Mouse (Mus musculus) adrenal gland, postnatal 10 days (tissue): ENCODE measurements around the gene Dis3. TPM values are rescaled to one million over a fixed set of nuclear protein-coding genes. Genes with fewer than 3 reads are reported as not detected.

Experiments
- DNase-seq: peaks from one replicate; pipeline ENCODE4 v3.0.0; 2021; ENCODE audit warnings: mixed read lengths
- long read RNA-seq, 2 experiments: library from polyadenylated mRNA; stranded (forward); transcript quantifications; one replicate each; pipeline ENCODE4 v2.0.0; 2021
- total RNA-seq, 2 experiments: library from RNA; stranded (reverse); gene quantifications; 2 replicates each; pipeline ENCODE4 v1.2.3; 2021

Gene Dis3
- total RNA-seq = 10 to 100 TPM; 21.2 to 28.5 TPM
- long read RNA-seq, experiment 1, full-length matches to known transcripts = 10 of 17 reads
- long read RNA-seq, experiment 1, partial matches to known transcripts = 5 of 17 reads
- long read RNA-seq, experiment 1, other reads (novel, unspliced or antisense) = 2 of 17 reads
- long read RNA-seq, experiment 2, full-length matches to known transcripts = 10 of 11 reads
- long read RNA-seq, experiment 2, partial matches to known transcripts = 0 of 11 reads
- long read RNA-seq, experiment 2, other reads (novel, unspliced or antisense) = 1 of 11 reads

DNA sequence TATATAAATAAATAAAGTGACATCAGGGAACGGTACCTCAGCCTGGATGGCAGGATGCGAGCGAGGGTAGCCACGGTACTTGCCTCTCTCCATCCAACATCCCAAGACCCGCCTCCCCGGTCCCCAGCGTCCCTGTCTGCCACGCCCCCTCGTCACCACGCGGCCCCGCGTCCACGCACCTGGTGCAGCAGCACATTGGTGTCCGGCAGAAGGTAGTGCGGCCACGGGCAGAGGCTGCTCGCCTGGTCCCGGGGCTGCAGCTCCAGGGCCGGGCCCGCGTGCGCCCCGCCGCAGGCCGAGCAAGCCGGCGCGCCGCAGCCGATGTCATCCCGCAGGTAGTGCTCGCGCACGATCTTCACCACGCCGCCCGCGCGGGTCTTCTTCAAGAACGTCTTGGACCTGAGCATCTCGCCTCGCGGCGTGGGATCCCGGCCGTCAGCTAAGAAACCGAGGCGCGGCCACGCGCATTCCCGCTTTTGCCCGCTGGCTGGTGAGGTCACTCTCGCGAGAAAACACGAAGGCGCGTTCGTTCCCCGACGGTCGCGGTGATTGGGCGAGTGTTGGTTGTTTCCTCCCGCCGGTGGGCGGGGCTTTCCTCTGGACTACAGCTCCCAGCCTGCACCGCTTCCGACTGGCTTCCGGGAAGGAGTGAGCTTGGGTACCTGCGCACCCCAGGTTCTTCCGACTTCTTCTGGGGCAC, at the start of gene Dis3, which contains the start of gene Pibf1:
Gene Dis3, minus strand, starts transcription at position 504 of the 700 bp plus-strand sequence.
Gene Pibf1, plus strand, starts transcription at position 158 of the 700 bp plus-strand sequence.
- DNase-seq = peak; percentile 99

DNA sequence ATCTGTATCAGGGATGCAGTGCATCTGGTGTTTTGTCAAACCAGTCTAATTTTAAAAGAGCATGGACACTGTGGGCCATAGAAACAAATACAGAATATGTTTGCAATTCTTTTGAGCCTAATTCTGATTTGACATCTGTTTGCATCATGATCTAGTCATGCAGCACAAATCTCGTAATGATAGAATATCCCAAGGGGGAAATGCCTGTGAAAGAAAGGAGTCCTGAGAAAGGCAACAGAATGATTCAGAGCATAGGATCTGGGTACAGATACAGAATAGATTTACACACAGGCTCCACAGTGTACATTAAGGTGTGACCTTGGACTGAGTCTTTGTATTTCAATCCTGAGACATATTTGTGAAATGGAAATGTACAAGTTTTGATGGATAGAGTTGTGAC, 47.3 kb upstream of the Dis3 start:
- DNase-seq = no peak

DNA sequence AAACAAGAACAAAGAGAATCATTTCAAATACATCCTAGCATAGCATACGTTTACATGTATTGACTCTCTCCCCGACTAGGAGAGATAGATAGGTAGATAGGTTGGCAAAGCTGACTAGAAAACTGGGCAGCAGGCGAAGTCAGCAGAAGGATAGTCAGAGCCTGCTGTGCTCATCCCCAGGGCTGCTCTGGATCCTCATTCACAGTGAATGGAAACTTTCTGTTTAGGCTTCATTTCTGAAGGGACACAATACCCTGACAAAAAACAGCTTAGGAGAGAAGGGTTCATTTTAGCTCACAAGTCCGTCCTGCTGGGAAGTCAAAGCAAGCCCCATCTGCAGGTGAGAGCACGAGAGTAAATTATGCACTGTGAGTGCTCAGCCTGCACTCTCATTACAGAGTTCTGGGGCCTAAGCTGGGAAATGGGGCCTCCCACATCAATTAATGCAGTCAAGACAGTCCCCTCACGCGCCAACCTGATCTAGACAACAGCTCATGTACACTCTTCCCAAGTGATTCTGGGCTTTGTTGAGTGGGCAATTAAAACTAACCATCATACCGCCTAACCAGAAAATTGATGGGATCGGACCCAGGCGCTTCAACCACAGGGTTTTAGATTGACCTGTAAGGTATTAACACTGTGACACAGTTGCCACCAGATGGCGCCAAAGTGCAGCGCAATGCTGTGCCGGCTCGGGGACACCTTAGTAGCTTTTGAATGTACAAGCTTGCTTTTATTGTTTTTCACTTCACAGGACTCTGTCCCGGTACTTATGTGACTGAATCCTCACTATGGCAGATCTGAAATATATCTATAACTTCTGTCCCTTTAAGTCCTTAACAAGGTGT, 42.4 kb upstream of the Dis3 start:
- peak; percentile 88 for DNase-seq

DNA sequence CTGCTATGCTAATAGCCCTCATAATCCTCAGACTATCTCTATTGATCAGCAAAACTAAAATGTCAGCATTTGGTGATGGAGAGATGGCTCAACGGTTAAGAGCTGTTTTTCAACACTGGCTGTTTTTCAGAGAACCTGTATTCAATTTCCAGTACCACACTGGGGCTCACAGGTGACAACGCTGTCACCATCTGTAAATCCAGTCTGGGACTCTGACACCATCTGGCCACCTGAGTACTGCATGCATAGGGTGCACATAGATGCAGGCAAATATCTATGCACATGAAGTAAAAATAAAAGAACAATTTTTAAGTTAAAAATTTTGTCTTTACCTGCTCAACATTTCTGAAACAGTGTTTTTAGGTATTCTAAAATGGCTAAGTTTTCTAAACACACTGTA, 40.5 kb upstream of the Dis3 start:
- DNase-seq = no peak

DNA sequence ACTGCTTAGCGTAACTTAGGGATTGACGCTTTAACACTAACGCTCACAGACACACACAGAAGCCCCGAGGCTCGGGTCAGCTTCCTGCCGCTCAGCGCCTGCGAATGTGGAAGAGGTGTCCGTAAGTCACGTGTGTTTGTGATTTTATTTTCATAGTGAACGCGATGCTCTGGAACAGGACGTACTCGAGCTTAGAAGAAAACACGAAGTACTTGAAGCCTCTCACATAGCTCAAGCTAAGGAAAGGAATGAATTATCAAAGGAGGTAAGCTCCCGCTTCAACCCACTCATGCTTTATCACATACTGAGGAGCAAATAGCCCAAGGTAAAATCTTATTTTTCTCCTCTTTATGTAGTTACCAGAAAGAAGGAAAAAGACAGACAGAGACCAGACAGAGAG, 36.7 kb upstream of the Dis3 start:
- DNase-seq = no peak

DNA sequence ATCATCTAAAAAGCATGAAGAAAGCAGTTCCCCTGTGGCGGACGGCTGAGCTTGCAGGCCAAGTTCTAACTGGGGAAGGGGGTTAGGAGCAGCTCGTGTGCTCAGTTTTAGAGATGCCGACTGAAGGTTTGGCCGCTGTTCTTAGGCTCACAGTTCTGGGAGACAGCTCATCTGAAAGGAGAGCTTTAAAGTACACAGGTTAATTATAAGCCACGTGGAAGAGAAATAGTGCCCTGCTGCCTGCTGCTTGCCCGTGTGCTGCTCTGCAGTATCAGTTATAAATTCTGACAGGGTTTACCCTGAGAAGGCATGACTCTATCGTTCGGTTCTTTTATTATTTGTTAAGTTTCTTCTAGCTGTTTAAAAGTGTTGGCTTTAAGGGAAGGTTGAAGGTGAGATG, 36.2 kb upstream of the Dis3 start:
- DNase-seq = no peak

DNA sequence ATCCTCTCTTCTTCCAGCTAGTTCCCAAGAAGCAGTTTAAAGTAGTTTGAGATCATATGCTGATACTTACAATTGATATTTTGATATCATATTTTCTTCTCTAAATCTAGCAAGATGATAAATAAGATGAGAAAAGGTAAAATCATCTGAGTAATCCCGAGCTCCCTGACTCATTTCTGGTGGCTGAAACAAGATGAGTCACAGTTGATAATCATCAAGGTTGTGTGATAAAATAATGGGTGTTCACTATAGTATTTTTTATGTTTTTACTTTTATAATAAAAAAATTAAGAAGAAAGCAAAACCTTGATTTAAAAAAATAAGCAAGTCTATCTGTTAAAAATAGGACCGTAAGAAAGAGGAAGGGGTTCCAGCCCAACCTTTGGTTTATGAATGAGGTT, 34.5 kb upstream of the Dis3 start:
- no peak for DNase-seq

DNA sequence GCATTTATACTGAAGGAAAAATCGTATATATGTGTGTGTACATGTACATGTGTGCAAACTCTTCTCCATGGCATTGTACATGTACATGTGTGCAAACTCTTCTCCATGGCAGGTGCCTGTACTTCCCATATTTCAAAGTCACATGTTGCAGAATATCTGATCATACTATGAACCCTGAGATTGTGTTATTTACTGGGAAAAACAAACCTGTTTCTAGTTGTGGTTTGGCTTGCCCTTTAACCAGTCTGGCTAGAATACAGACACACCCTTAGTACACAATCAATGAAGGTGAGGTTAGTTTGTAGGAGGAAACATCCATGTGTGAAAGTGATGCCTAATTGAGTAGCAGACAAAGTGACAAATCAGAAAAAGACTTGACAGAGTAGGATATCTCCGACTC, 29.5 kb upstream of the Dis3 start:
- no peak for DNase-seq

DNA sequence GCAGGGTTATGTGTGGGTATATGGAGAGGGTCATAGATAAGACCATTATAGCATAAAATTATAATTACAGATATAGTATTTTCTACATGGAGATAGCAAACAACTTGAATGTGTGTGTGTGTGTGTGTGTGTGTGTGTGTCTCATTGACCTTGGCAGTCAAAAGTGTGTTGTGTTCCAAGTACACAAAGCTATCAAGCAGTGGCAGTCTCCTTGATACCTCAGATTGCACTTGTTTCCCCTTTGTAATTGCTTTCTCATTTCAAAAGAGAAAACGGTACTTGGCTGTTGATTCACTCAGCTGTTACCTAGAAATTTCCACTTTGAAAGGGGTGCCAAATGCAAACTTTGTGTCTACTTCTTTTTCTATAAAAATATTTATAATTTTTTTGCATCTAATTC, 27.9 kb upstream of the Dis3 start:
- DNase-seq = no peak

DNA sequence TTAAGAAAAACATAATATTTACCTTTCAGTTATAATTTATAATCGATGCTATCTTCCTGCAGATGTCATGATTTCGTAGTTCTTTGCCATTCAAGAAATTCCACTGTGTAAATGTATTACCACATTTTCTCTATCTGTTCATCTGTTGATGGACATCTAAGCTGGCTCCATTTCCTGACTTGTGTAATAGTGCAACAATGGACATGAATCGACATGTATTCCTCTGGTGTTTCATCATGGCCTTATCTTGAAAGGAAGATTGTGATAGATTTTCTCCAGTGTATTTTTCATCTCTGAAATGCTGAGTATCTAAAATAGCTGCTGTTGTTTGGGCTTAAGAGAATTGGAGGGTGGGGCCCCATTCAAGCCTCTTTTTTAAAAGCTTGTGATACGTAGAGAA, 27.1 kb upstream of the Dis3 start:
- no peak for DNase-seq

DNA sequence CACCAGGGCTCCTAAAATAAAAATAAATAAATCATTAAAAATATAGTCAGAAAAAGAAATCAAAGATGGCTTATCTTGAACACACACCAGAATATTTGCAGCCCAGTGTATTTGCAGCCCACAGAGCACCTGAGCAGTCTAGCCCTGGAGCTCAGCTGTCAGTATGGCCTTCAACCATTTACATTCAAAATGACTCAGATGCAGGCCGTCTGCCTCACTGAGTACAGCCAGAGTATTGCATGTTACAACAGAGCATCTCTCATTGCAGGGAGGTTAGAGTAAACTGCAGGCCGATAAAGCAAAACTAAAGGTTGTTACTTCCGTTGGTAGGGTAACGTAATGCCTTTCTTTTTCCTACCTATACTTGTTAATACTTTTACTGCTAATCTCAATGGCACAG, 24.5 kb upstream of the Dis3 start:
- DNase-seq = peak; percentile 15

DNA sequence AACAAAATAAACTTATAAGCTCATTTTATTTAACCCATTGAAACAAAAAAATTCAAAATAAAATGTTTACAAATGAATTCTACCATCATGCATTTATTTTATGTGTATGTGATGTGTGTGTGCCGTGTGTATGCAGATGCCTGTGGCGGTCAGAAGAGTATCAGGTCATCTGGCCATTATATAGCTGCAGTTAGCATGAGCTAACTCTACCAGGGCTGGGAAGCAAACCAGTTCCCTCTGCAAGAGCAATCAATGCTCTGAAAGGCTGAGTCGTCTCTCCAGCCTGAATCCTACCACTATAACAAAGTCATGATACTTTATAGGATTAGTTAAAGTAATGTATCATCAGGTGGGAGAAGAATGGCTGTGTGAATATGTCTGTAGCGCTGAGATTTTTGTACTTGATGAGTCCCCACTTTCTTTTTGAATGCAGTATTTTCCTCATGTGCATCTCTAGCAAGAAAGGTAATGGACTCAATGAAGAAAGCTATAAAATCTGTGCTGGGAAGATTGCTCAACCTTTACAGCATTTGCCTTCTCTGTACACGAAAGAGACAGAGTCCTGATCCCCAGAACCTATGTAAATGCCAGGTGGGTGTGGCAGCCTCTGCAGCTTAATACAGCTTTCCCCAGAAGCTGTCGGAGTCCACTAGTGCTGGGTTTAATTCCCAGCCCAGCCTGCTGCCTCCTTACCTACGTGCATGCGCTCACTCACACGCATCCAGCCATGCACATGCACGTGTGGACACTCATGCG, 22.2 kb upstream of the Dis3 start:
- DNase-seq = no peak

DNA sequence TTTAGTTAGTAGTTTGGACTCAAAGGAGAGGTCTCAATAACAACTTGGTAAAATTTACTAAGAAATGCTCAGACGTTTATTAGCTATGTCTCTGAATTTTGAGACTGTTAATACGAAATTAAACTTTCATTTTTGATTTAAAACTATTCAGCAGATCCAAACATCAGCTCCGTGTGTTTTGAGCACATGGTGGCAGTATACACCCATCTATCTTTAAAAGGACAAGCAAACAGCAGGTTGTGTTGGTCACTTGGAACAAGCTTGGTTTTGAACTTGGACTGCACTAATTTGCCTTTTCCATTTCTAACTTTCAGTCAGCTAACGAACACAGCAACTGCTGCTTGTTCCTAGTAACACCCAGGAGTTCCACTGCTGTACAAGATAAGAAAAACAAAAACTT, 18.0 kb upstream of the Dis3 start:
- no peak for DNase-seq

DNA sequence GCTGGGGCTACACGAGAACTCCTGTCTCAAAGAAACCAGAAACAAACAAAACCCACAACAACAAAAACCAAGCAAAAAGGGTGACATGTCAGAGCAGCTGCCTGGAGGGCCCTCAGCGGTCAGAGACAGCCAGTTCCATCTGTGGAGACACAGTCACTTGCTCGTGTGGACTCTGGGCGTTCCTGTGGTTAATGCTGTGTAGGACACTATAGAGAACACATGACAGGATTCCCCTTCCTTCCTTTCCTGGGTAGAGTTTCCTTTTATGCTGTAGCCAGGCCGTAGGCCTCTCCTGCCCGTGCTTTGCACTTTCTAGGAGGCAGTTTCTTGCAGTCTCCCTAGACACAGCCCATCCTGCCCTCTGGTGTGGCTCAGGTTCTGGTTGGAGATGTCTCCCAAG, 9.2 kb upstream of the Dis3 start:
- DNase-seq = no peak

DNA sequence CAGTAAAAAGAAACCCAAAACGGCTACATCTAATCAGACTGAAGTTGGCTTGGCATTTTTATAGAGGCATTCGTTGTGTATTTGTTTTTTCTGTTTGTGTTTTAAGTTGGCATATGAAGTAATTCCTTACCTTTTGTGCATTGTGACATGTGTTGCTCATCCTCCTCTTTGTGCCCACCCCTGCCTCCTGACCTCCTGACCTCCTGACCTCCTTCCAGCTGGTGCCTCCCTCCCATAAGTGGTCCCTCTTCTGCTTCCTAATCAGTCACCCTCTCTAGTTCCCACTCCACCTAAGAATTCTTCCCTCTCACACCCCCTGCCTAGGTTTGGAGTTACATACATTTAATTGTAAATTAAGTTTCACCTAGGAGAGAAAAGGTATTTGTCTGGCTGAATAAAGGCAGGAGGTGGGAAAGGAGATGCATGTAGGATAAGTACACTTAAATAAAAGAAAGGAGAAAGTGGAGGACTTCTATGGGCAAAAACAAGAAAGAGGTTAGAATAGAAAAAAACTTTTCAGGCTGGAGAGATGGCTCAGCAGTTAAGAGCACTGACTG, 8.1 kb upstream of the Dis3 start:
- DNase-seq = no peak

DNA sequence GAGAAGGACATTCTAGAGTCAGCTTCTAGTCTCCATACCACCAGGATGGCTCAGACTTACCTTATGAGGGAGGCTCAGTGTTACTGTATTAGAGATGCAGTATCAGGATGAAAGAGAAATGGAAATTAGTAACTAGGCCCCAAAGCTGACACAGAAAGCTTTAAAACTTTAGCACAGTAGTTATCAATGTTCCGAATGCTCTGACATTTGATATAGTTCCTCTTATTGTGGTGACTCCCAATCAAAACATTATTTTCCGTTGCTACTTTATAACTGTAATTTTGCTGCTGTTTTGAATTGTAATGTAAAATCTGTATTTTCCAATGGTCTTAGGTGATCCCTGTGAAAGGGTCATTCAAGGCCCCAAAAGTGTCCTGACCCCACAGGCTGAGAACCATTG, 7.1 kb upstream of the Dis3 start:
- no peak for DNase-seq

DNA sequence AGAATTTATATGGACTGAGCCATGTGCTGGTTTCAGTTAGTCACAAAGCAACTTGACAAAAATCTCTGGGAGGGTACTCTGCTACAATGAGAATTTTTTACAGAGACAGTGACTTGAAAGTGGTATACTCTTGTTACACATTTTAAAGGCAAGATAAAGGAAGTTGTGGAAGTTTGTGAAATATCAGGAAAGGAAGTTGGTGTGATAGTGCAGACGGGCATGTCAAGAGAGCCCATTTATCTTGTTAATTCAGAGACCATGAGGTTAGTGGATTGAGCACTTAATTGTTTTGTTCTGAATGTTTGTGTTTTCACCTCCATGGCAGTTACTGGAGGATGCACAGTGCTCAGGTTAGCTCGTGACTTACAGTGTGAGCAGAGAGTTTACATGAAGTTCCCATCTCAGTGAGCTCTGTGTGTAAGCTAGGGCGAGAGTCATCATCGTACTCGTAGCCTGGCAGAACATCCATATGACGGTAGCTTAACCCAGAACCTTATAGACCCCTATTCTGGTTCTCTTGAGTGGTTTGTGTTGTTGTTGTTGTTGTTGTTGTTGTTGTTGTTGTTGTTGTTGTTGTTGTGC, 5.1 kb upstream of the Dis3 start:
- DNase-seq = no peak

DNA sequence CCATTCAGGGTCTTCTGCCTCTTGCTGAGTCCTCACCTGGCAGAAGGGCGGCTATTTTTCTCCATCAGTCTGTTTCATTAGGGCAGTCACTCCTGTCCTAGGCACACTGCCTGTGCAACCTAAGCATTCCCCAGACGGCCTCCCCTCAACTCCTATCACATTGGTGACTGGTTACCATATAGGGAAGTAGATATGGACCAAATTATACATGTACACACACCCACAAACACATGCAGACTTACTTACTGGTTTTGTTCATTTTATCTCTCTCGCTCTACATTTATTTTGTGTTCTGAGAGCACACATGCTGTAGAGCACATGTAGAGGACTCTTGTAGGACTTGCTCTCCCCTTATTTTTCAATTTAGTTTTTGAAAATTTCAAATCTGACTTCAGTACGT, 3.5 kb upstream of the Dis3 start:
- no peak for DNase-seq

DNA sequence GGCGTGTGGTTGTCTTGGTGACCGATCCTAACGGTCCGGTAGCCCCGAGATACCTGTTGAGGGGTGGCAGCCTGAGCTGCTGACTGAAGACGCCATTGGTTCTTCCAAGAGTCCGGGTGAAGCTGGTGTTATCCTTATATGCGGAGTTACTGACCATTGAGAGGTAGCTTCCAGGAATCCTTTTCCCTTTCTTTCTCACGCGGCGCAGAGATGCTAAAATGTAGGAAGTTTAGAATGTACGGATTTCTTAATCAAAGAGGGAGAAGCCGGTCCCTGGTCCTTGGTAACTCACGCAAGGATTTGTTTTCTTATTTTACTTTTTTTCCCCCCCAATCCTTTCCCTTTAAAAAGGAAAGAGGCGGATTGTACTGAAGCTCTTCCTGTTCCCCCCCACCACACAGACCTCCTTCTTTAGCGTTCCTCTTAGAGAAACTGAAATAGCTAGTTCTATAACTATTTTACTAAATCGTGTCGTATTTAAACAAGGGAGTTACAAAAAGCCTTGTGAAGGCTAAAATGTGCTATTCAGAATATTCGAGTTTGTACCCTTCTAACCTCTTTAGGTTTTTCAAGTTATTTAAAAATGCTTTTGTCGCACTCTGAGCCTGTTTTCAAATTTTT, 507 bp upstream of the Dis3 start:
- peak; percentile 18 for DNase-seq

DNA sequence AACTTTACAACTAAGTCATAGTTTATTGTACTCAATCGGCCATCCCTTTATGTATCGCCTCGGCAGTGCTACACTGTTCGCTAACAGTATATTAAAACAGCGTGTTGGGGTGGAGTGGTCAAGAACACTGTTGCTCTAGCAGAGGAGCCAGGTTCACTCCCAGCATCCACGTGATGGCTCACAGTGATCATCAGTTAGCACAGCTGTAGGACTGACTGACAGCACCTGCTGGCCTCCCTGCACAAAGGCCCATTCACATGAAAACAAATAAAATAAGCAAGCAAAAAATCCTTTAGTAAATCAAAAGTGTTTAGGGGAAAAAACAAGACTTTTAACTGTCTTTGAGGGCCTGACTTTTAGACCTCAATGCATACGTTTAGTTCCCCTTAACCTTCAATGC, 10.6 kb downstream of the Dis3 start:
- no peak for DNase-seq

DNA sequence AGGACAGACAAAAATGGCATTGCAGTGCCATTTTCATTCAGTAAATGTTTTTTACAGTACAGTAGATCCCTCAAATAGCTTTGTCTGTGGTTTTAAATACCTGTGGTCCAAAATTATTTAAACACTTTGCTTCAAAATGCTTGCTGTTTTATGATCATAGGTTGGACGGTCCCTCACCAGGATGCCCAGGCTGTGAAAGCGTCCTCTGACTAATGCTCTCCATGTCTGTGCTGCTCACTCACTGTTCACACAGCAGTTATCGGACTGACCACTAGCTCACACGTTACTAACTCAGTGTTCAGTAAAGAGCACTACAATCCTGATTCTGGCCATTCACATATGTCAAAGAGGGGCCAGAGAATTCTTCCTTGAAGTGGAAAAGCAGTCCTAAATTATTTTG, 28.4 kb downstream of the Dis3 start:
- no peak for DNase-seq
